Mouse (Mus musculus): ENCODE data around the gene Atp11a.

GRCm38 (mm10) chr8:12730780-12731179 lies 26.0 kb upstream of the Atp11a start:
- TF ChIP-seq GATA1 (IDR thresholded peaks at IDR 0.05; ENCODE audit: low read length) = no peak
- TF ChIP-seq TAL1 (IDR thresholded peaks at IDR 0.05; ENCODE audit: low read length) = no peak

Measured in erythroblast, embryonic 14.5 days (primary cell).